Mouse (Mus musculus): Measurements from ENCODE around the gene Fabp1.

GRCm38 (mm10) chr6:71236506-71236905 lies 36.9 kb downstream of the Fabp1 start:
- no peak for TF ChIP-seq TAL1 (IDR thresholded peaks at IDR 0.05; ENCODE audit: low read length)
- TF ChIP-seq GATA1 (IDR thresholded peaks at IDR 0.05; ENCODE audit: low read length), result no peak
